Mouse (Mus musculus) midbrain, embryonic 14.5 days (tissue): ENCODE measurements around the gene Lypd6b. TPM values are rescaled to one million over a fixed set of nuclear protein-coding genes. Genes with fewer than 3 reads are reported as not detected.
A peak's percentile ranks its signal among the peaks of the same experiment; 100 is the strongest.

Experiments
- ATAC-seq: fragments of 200-750 bp; cut with Nextera tagmentation; 2 replicates; pipeline ENCODE4 v1.8.0; 2017; ENCODE audit warnings: moderate number of reproducible peaks, moderate library complexity; ENCODE audit not compliant: low FRiP score, low TSS enrichment
- DNase-seq: peaks from one replicate; pipeline ENCODE4 v3.0.0-alpha.2; 2015
- H3K27ac ChIP-seq: fragments of 300-500 bp; sonication (generic); replicated peaks from 2 replicates; pipeline ENCODE4 v1.5.1; 2014; ENCODE audit warnings: mild to moderate bottlenecking, low read depth, low read length, moderate library complexity
- H3K27me3 ChIP-seq: fragments of 300-500 bp; sonication (generic); 2 replicates; pipeline ENCODE4 v1.6.1; 2014; ENCODE audit warnings: low read length, control low read depth, mixed read lengths; ENCODE audit not compliant: control insufficient read depth, insufficient read depth
- H3K36me3 ChIP-seq: fragments of 300-500 bp; sonication (generic); 2 replicates; pipeline ENCODE4 v1.6.1; 2014; ENCODE audit warnings: low read length, control low read depth; ENCODE audit not compliant: control insufficient read depth, insufficient read depth
- H3K4me1 ChIP-seq: fragments of 300-500 bp; sonication (generic); 2 replicates; pipeline ENCODE4 v1.6.1; 2014; ENCODE audit warnings: mild to moderate bottlenecking, antibody characterized with exemption, low read length, control low read depth; ENCODE audit not compliant: control insufficient read depth, insufficient read depth
- H3K4me2 ChIP-seq: fragments of 300-500 bp; sonication (generic); 2 replicates; pipeline ENCODE4 v1.6.1; 2014; ENCODE audit warnings: mild to moderate bottlenecking, low read length, moderate library complexity
- H3K4me3 ChIP-seq: fragments of 300-500 bp; sonication (generic); replicated peaks from 2 replicates; pipeline ENCODE4 v1.5.1; 2014; ENCODE audit warnings: low read depth, low read length
- H3K9ac ChIP-seq: fragments of 300-500 bp; sonication (generic); replicated peaks from 2 replicates; pipeline ENCODE4 v1.6.1; 2014; ENCODE audit warnings: mild to moderate bottlenecking, low read length, moderate library complexity
- H3K9me3 ChIP-seq: fragments of 300-500 bp; sonication (generic); 2 replicates; pipeline ENCODE4 v1.6.1; 2016; ENCODE audit warnings: low read length, control low read depth, mixed read lengths; ENCODE audit not compliant: control insufficient read depth
- WGBS: fragments of 180-500 bp; shearing (Covaris S2); extraction: QIAGEN DNeasy Blood & Tissue Kit; methylation state at CpG from one replicate; pipeline ENCODE4 v1.1.7; 2014; 5-methylcytosine and 5-hydroxymethylcytosine counted together
- polyA plus RNA-seq: library from polyadenylated mRNA; unstranded; fragments of >200 nt; fragmentation: Nextera tagmentation; extraction: Ambion mirVana; gene quantifications from 2 replicates; pipeline ENCODE4 v1.2.1, GENCODE M21; 2014

The Lypd6b gene
- polyA plus RNA-seq, 1 experiment from 2014 or later = 8.7 TPM

- no peaks in the 10 kb centered on the region for H3K9me3 ChIP-seq
Measured at GRCm38 (mm10) chr2:49811420-49811819, 23.9 kb downstream of the Lypd6b start.

DNA sequence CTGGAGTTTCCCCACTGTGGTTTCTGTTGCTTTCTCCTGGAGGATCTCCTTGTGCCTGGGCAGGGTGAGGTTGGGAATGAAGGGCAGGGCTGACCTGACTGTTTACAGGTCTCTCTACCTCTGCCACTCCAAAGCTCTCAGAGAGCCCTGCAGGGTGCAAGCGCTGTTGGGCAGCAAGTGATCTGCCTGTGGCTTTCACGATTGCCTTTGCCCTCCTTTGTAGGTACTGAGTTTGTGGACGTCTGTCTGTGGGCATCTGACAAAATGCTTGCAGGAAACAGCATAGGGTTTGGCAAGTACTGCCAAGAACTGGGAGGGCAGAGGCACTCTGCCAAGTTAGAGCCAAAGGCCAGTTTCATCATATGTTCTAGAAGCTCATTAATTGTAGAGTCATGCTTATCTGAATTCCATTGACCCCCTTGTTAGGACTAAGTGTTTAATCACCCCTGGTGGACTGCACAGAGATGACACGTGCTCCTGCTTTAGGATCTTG is 24.4 kb downstream of the Lypd6b start:
- ATAC-seq = no peak
- no peak overlapping the region for H3K9ac ChIP-seq
- no peaks in the 10 kb centered on the region for H3K9me3 ChIP-seq
- no peak overlapping the region for H3K4me3 ChIP-seq
- 47% methylated on average over 4 of the region's 4 CpGs for WGBS
- no peak for DNase-seq
- no peaks in the 10 kb centered on the region for H3K36me3 ChIP-seq
- H3K4me2 ChIP-seq = no peak overlapping the region
- no peaks in the 10 kb centered on the region for H3K4me1 ChIP-seq
- H3K27me3 ChIP-seq = 0 out of 2 replicates have a peak, but pooled peaks cover 4% of the 10 kb centered on the region
- no peak overlapping the region for H3K27ac ChIP-seq

More at GRCm38 (mm10) chr2:49811420-49811819, 23.9 kb downstream of the Lypd6b start:
- WGBS = 32% methylated on average over 11 of the region's 11 CpGs
- Histone ChIP-seq H3K4me1 (no peaks in the 10 kb centered on the region), H3K27me3 (0 out of 2 replicates have a peak, but pooled peaks cover 4% of the 10 kb centered on the region), H3K9ac (no peak overlapping the region), H3K27ac (no peak overlapping the region), H3K4me2 (no peak overlapping the region), H3K4me3 (no peak overlapping the region), H3K36me3 (no peaks in the 10 kb centered on the region)
- no peak for ATAC-seq
- DNase-seq = no peak

GRCm38 (mm10) chr2:49813151-49813550 is 25.7 kb downstream of the Lypd6b start:
- no peaks in the 10 kb centered on the region for H3K4me1 ChIP-seq
- H3K9ac ChIP-seq = no peak overlapping the region
- DNase-seq (no peak), ATAC-seq (no peak)
- no peaks in the 10 kb centered on the region for H3K9me3 ChIP-seq
- H3K4me3 ChIP-seq = no peak overlapping the region
- no peak overlapping the region for H3K4me2 ChIP-seq
- H3K36me3 ChIP-seq = no peaks in the 10 kb centered on the region
- 81% methylated on average over 4 of the region's 4 CpGs for WGBS
- 0 out of 2 replicates have a peak, but pooled peaks cover 4% of the 10 kb centered on the region for H3K27me3 ChIP-seq
- no peak overlapping the region for H3K27ac ChIP-seq

- no peaks in the 10 kb centered on the region for H3K4me1 ChIP-seq
- no peak overlapping the region for H3K9ac ChIP-seq
- no peaks in the 10 kb centered on the region for H3K9me3 ChIP-seq
- no peak overlapping the region for H3K4me3 ChIP-seq
- 0 out of 2 replicates have a peak, but pooled peaks cover 4% of the 10 kb centered on the region for H3K27me3 ChIP-seq
- DNase-seq (no peak), ATAC-seq (no peak)
- H3K36me3 ChIP-seq = no peaks in the 10 kb centered on the region
- WGBS = 86% methylated on average over 6 of the region's 6 CpGs
- no peak overlapping the region for H3K4me2 ChIP-seq
- H3K27ac ChIP-seq = no peak overlapping the region
Measured at GRCm38 (mm10) chr2:49814011-49814410, 26.5 kb downstream of the Lypd6b start.

DNA sequence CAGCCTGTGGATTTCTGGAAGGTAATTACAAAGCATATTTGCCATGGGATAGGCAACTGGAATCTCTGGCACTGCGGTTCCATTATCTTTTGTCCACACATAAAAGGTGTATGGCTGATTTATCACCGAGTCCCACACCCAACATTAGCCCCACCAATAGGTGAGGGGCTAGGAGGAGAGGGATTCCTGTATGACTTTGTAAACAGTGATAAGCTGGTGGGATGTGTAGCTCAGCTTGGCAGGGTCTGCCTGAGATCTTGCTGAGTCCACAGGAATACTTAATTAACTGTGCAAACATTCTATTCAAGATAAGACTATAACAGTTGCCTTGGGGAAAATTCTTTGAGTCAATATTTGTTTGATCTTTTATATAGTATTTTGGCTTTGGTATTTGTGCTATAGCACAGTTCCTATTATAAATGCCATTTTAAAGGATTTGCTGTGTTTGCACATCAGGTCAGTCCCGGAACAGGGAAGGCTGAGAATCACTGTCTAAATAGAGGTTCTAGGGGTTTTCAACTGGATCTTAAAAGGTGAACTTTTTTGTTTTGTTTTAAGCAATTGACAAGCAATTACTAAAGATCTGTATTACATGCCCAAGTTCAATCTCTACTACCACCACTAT is 28.3 kb downstream of the Lypd6b start:
- Histone ChIP-seq H3K9me3 (no peaks in the 10 kb centered on the region), H3K9ac (no peak overlapping the region), H3K4me1 (no peaks in the 10 kb centered on the region), H3K27me3 (0 out of 2 replicates have a peak, but pooled peaks cover 4% of the 10 kb centered on the region), H3K36me3 (no peaks in the 10 kb centered on the region), H3K4me2 (no peak overlapping the region), H3K4me3 (no peak overlapping the region), H3K27ac (no peak overlapping the region)
- WGBS = 80% methylated on average over 3 of the region's 3 CpGs
- DNase-seq (peak; percentile 43), ATAC-seq (no peak)

GRCm38 (mm10) chr2:49816549-49816948 is 29.1 kb downstream of the Lypd6b start:
- no peak overlapping the region for H3K27ac ChIP-seq
- H3K9ac ChIP-seq = no peak overlapping the region
- no peak overlapping the region for H3K4me2 ChIP-seq
- H3K36me3 ChIP-seq = no peaks in the 10 kb centered on the region
- H3K27me3 ChIP-seq = 0 out of 2 replicates have a peak, but pooled peaks cover 4% of the 10 kb centered on the region
- no peaks in the 10 kb centered on the region for H3K9me3 ChIP-seq
- DNase-seq (no peak), ATAC-seq (no peak)
- no peak overlapping the region for H3K4me3 ChIP-seq
- no peaks in the 10 kb centered on the region for H3K4me1 ChIP-seq
- WGBS = 92% methylated on average over 5 of the region's 5 CpGs

DNA sequence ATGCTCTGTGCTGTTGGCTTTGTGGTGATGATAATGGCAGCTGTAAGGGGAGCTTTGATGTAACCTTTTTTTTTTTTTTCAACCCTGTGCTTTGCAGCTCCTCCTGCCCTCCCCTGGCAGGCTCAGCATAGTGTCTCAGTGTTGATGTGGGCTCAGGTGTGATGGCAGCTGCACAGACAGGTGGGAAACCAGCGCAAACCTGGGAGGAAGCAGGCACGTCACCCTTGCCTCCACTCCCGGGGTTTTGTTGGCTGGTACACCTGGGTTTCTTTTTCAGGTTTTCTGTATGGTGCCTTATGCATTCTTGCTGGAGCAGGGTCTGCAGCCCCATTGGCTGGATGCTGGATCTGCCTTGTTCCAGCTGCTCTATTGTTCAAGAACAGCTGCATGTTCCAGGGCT is 29.7 kb downstream of the Lypd6b start:
- Histone ChIP-seq H3K4me1 (no peaks in the 10 kb centered on the region), H3K4me2 (no peak overlapping the region), H3K27me3 (0 out of 2 replicates have a peak, but pooled peaks cover 3% of the 10 kb centered on the region), H3K9ac (no peak overlapping the region), H3K36me3 (no peaks in the 10 kb centered on the region), H3K9me3 (no peaks in the 10 kb centered on the region), H3K4me3 (no peak overlapping the region), H3K27ac (no peak overlapping the region)
- WGBS = 93% methylated on average over 3 of the region's 3 CpGs
- no peak for ATAC-seq
- DNase-seq = no peak

DNA sequence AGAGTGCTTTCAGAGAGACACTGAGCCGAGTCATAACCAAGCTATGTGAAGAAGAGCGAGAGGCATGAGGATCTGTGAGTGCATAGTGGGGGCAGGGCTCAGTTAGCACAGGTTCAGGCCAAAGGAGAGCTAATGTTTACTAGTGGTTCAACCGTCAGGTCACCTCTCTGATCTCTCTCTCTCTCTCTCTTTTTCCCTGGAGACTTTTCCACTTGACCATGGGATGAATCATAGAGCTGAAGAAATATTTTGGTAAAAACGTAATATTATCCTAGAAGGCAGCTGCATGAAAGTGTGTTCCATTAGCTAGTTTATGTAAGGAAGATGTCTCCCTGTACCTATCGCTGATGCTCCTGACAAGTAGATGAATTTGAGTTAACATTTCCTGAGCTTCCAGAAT is 30.6 kb downstream of the Lypd6b start:
- DNase-seq (no peak), ATAC-seq (no peak)
- Histone ChIP-seq H3K4me1 (no peaks in the 10 kb centered on the region), H3K9me3 (no peaks in the 10 kb centered on the region), H3K4me2 (no peak overlapping the region), H3K36me3 (no peaks in the 10 kb centered on the region), H3K27ac (no peak overlapping the region), H3K4me3 (no peak overlapping the region), H3K27me3 (no peaks in the 10 kb centered on the region), H3K9ac (no peak overlapping the region)
- WGBS = 95% methylated on average over 5 of the region's 5 CpGs

DNA sequence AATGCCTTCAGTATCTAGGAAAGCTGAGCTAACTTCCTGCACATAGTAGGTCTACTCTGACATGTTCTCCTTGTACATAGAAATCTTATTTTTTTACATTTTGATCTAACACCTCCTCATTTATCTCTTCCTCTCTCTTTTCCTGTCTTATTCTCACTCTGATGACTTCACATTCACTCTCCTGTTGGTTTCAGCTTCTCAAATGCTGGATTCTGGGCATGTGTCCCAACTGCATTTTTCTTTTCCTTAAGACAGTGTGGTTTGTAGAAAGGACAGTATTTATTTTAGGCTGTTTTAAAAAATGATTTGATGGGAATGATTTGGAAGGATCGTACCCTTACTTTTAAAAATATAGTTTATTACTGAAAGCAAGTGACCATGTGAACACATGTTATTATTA is 34.8 kb downstream of the Lypd6b start:
- ATAC-seq = no peak
- WGBS = 100% methylated on average over 1 of the region's 1 CpGs
- H3K27ac ChIP-seq = no peak overlapping the region

More for the DNA sequence above, 34.8 kb downstream of the Lypd6b start:
- H3K4me2 ChIP-seq = no peak overlapping the region
- H3K9ac ChIP-seq = no peak overlapping the region
- no peaks in the 10 kb centered on the region for H3K4me1 ChIP-seq
- H3K9me3 ChIP-seq = no peaks in the 10 kb centered on the region
- H3K27me3 ChIP-seq = no peaks in the 10 kb centered on the region
- no peak for DNase-seq
- no peak overlapping the region for H3K4me3 ChIP-seq
- H3K36me3 ChIP-seq = no peaks in the 10 kb centered on the region
